Mouse (Mus musculus) midbrain, embryonic 14.5 days (tissue): ENCODE measurements at regions not wholly inside any gene's neighbourhood (a gene's known extent, or its start where the extent isn't known, plus 50 kb on each side); places are given as distances from the start of the nearest gene placed in this dataset.

Experiments
- ATAC-seq: fragments of 200-750 bp; cut with Nextera tagmentation; 2 replicates; pipeline ENCODE4 v1.8.0; 2017; ENCODE audit warnings: moderate number of reproducible peaks, moderate library complexity; ENCODE audit not compliant: low FRiP score, low TSS enrichment
- DNase-seq: peaks from one replicate; pipeline ENCODE4 v3.0.0-alpha.2; 2015
- H3K27ac ChIP-seq: fragments of 300-500 bp; sonication (generic); replicated peaks from 2 replicates; pipeline ENCODE4 v1.5.1; 2014; ENCODE audit warnings: mild to moderate bottlenecking, low read depth, low read length, moderate library complexity
- H3K27me3 ChIP-seq: fragments of 300-500 bp; sonication (generic); 2 replicates; pipeline ENCODE4 v1.6.1; 2014; ENCODE audit warnings: low read length, control low read depth, mixed read lengths; ENCODE audit not compliant: control insufficient read depth, insufficient read depth
- H3K36me3 ChIP-seq: fragments of 300-500 bp; sonication (generic); 2 replicates; pipeline ENCODE4 v1.6.1; 2014; ENCODE audit warnings: low read length, control low read depth; ENCODE audit not compliant: control insufficient read depth, insufficient read depth
- H3K4me1 ChIP-seq: fragments of 300-500 bp; sonication (generic); 2 replicates; pipeline ENCODE4 v1.6.1; 2014; ENCODE audit warnings: mild to moderate bottlenecking, antibody characterized with exemption, low read length, control low read depth; ENCODE audit not compliant: control insufficient read depth, insufficient read depth
- H3K4me2 ChIP-seq: fragments of 300-500 bp; sonication (generic); 2 replicates; pipeline ENCODE4 v1.6.1; 2014; ENCODE audit warnings: mild to moderate bottlenecking, low read length, moderate library complexity
- H3K4me3 ChIP-seq: fragments of 300-500 bp; sonication (generic); replicated peaks from 2 replicates; pipeline ENCODE4 v1.5.1; 2014; ENCODE audit warnings: low read depth, low read length
- H3K9ac ChIP-seq: fragments of 300-500 bp; sonication (generic); replicated peaks from 2 replicates; pipeline ENCODE4 v1.6.1; 2014; ENCODE audit warnings: mild to moderate bottlenecking, low read length, moderate library complexity
- H3K9me3 ChIP-seq: fragments of 300-500 bp; sonication (generic); 2 replicates; pipeline ENCODE4 v1.6.1; 2016; ENCODE audit warnings: low read length, control low read depth, mixed read lengths; ENCODE audit not compliant: control insufficient read depth
- WGBS: fragments of 180-500 bp; shearing (Covaris S2); extraction: QIAGEN DNeasy Blood & Tissue Kit; methylation state at CpG from one replicate; pipeline ENCODE4 v1.1.7; 2014; 5-methylcytosine and 5-hydroxymethylcytosine counted together

- Histone ChIP-seq H3K36me3 (no peaks in the 10 kb centered on the region), H3K4me3 (no peak overlapping the region), H3K27ac (no peak overlapping the region), H3K4me1 (no peaks in the 10 kb centered on the region), H3K9ac (no peak overlapping the region), H3K9me3 (no peaks in the 10 kb centered on the region), H3K27me3 (no peaks in the 10 kb centered on the region), H3K4me2 (no peak overlapping the region)
- no peak for ATAC-seq
- WGBS = 97% methylated on average over 3 of the region's 3 CpGs
- no peak for DNase-seq
Observed at GRCm38 (mm10) chr12:25934526-25934925, 480.5 kb downstream of the Rnf144a start.

DNA sequence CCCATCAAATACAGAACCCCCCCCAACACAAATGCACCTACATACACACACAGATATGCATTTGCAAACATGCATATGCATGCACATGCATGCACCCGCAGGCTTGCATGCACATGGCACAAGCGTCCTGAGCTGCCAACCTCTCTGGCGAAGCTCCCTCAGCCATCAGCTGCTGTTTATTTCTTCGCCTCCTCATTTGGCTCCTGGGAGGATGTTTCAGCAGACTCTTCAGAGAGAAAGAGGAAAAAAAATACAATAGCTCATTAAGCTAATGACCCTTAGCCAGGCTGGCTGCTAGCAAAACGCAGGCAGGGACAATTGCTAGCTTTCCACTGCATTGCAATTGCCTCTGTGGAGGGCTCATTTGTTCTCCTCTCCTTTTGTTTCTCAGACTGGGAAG, 488.7 kb downstream of the Rnf144a start:
- H3K4me2 ChIP-seq = no peak overlapping the region
- no peaks in the 10 kb centered on the region for H3K9me3 ChIP-seq
- peaks cover 7% of the 10 kb centered on the region; the same call in 1 of the 2 replicates for H3K4me1 ChIP-seq
- H3K36me3 ChIP-seq = no peaks in the 10 kb centered on the region
- DNase-seq = peak; percentile 36
- no peaks in the 10 kb centered on the region for H3K27me3 ChIP-seq
- ATAC-seq = no peak
- no peak overlapping the region for H3K9ac ChIP-seq
- H3K27ac ChIP-seq = no peak overlapping the region
- no peak overlapping the region for H3K4me3 ChIP-seq
- WGBS = 52% methylated on average over 5 of the region's 5 CpGs

GRCm38 (mm10) chr12:25924526-25924925, 490.5 kb downstream of the Rnf144a start:
- ATAC-seq = peak; percentile 46; the same call in 1 of the 2 replicates
- H3K9ac ChIP-seq = no peak overlapping the region
- no peak overlapping the region for H3K27ac ChIP-seq
- peak; percentile 48 for DNase-seq
- 44% methylated on average over 9 of the region's 9 CpGs for WGBS
- H3K27me3 ChIP-seq = no peaks in the 10 kb centered on the region
- no peaks in the 10 kb centered on the region for H3K9me3 ChIP-seq
- no peak overlapping the region for H3K4me2 ChIP-seq
- no peaks in the 10 kb centered on the region for H3K36me3 ChIP-seq
- peaks cover 7% of the 10 kb centered on the region; the same call in 1 of the 2 replicates for H3K4me1 ChIP-seq
- H3K4me3 ChIP-seq = no peak overlapping the region

GRCm38 (mm10) chr12:25923772-25924171, 491.3 kb downstream of the Rnf144a start:
- DNase-seq = no peak
- H3K4me3 ChIP-seq = no peak overlapping the region
- ATAC-seq = no peak
- no peak overlapping the region for H3K4me2 ChIP-seq
- H3K4me1 ChIP-seq = peaks cover 7% of the 10 kb centered on the region; the same call in 1 of the 2 replicates
- 95% methylated on average over 1 of the region's 1 CpGs for WGBS
- H3K27me3 ChIP-seq = no peaks in the 10 kb centered on the region
- no peak overlapping the region for H3K9ac ChIP-seq
- H3K27ac ChIP-seq = no peak overlapping the region
- no peaks in the 10 kb centered on the region for H3K9me3 ChIP-seq
- no peaks in the 10 kb centered on the region for H3K36me3 ChIP-seq

DNA sequence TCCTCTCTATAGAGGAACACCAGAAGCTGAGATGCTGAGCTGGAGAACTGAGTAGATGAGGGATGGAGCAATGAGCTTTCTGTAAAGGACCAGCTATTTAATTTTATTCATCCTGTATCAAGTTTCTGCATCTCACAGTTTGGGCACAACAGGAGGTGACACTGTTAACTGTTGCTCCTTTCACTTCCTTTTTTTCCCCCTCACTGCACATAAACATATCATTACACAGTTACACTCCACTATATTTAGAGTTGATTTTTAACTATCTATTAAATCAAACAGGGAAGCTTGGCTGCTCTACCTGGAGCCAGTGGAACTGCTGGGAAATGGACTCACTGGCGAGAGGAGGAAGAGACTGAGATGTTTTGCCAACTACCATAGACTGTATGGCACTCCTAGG, 509.4 kb downstream of the Rnf144a start:
- peaks cover 7% of the 10 kb centered on the region; the same call in 1 of the 2 replicates for H3K9me3 ChIP-seq
- H3K9ac ChIP-seq = no peak overlapping the region
- DNase-seq (no peak), ATAC-seq (no peak)
- 84% methylated on average over 1 of the region's 1 CpGs for WGBS
- H3K27me3 ChIP-seq = no peaks in the 10 kb centered on the region
- H3K4me2 ChIP-seq = no peak overlapping the region
- no peak overlapping the region for H3K4me3 ChIP-seq
- H3K36me3 ChIP-seq = no peaks in the 10 kb centered on the region
- H3K4me1 ChIP-seq = no peaks in the 10 kb centered on the region
- H3K27ac ChIP-seq = no peak overlapping the region

GRCm38 (mm10) chr12:25896543-25896942, 518.5 kb downstream of the Rnf144a start:
- ATAC-seq (no peak), DNase-seq (no peak)
- no peaks in the 10 kb centered on the region for H3K27me3 ChIP-seq
- H3K9ac ChIP-seq = no peak overlapping the region
- no peaks in the 10 kb centered on the region for H3K4me1 ChIP-seq
- no peak overlapping the region for H3K27ac ChIP-seq
- H3K4me3 ChIP-seq = no peak overlapping the region
- H3K36me3 ChIP-seq = no peaks in the 10 kb centered on the region
- 33% methylated on average over 3 of the region's 3 CpGs for WGBS
- H3K9me3 ChIP-seq = no peaks in the 10 kb centered on the region
- no peak overlapping the region for H3K4me2 ChIP-seq

GRCm38 (mm10) chr12:25895691-25896090, 519.4 kb downstream of the Rnf144a start:
- no peak for DNase-seq
- 73% methylated on average over 1 of the region's 1 CpGs for WGBS
- Histone ChIP-seq H3K4me2 (no peak overlapping the region), H3K36me3 (no peaks in the 10 kb centered on the region), H3K9ac (no peak overlapping the region), H3K4me3 (no peak overlapping the region), H3K27ac (no peak overlapping the region), H3K4me1 (no peaks in the 10 kb centered on the region), H3K27me3 (no peaks in the 10 kb centered on the region), H3K9me3 (no peaks in the 10 kb centered on the region)
- no peak for ATAC-seq

DNA sequence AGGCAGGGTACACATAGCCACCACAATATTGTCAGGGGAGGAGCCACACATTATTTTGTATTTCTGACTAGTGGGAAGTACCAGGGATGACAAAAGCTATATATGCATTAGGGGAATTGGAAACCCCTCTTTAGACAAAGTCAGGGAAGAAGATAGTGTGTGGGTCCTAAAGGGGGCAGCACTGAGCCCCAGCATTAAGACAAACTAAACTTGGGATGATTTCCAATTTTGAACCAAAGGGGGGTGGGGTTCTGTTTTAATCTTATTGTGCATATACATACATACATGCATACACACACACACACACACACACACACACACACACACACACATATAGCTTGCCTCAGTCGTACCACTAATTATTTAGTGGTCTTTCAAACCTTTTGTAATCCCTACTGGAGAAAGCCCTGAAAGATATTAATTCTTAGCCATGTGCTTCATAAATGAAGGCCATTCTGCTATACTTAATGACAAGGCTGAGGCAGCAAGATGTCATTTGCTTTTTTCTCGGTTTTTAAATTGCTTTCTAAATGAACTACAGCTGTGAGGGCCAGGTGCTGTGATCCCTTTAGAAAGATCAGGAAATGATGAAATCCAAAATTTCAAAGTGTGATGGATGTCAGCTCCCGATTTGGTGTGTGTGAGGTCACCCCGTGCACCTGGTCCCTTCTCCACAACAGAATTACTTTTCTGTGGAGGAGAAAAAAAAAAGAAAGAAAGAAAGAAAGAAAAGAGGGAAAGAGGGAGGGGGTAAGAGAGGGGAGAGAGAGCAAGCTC, 523.5 kb downstream of the Rnf144a start:
- no peak overlapping the region for H3K4me2 ChIP-seq
- H3K27me3 ChIP-seq = no peaks in the 10 kb centered on the region
- DNase-seq = peak; percentile 18
- no peak overlapping the region for H3K9ac ChIP-seq
- H3K9me3 ChIP-seq = no peaks in the 10 kb centered on the region
- H3K4me1 ChIP-seq = no peaks in the 10 kb centered on the region
- no peak for ATAC-seq
- H3K4me3 ChIP-seq = no peak overlapping the region
- no peak overlapping the region for H3K27ac ChIP-seq
- WGBS = 70% methylated on average over 4 of the region's 4 CpGs
- H3K36me3 ChIP-seq = no peaks in the 10 kb centered on the region

DNA sequence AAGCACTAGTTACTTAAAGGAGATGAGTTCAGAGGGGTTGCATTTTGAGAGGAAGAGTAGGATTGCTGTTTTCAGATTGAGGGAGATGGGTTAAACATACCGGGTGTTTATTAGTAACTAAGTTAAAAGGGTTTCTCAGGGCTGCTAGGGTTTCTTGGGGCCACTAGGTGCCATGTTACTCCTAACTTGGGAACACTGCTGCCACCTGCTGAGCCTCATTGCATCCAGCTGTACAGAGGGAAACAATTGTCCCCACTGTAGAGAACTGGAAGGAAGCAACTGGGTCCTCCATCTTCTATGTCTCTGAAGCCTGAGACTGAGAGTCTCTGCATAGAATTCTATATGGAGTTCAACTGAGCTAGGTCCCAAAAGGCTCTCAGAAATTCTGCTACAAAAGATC, 524.3 kb downstream of the Rnf144a start:
- ATAC-seq = no peak
- Histone ChIP-seq H3K9ac (no peak overlapping the region), H3K4me2 (no peak overlapping the region), H3K27ac (no peak overlapping the region), H3K4me3 (no peak overlapping the region), H3K27me3 (no peaks in the 10 kb centered on the region), H3K9me3 (no peaks in the 10 kb centered on the region), H3K36me3 (no peaks in the 10 kb centered on the region), H3K4me1 (no peaks in the 10 kb centered on the region)
- peak; percentile 55 for DNase-seq
- 95% methylated on average over 1 of the region's 1 CpGs for WGBS
